Mouse (Mus musculus) limb, embryonic 15.5 days (tissue): ENCODE results near the gene Dusp15. TPM values are rescaled to one million over a fixed set of nuclear protein-coding genes. Genes with fewer than 3 reads are reported as not detected.

Source experiments
- ATAC-seq: fragments of 200-750 bp; cut with Nextera tagmentation; 2 replicates; pipeline ENCODE4 v1.8.0; 2017; ENCODE audit warnings: low read depth, moderate TSS enrichment; ENCODE audit not compliant: insufficient number of reproducible peaks, low FRiP score, low TSS enrichment
- H3K27ac ChIP-seq: fragments of 300-500 bp; sonication (generic); 2 replicates; pipeline ENCODE4 v1.5.1; 2015; ENCODE audit warnings: moderate library complexity, mild to moderate bottlenecking, inconsistent platforms
- H3K27me3 ChIP-seq: fragments of 300-500 bp; sonication (generic); 2 replicates; pipeline ENCODE4 v1.6.1; 2015; ENCODE audit warnings: inconsistent platforms
- H3K36me3 ChIP-seq: fragments of 300-500 bp; sonication (generic); 2 replicates; pipeline ENCODE4 v1.6.1; 2015; ENCODE audit warnings: inconsistent platforms
- H3K4me1 ChIP-seq: fragments of 300-500 bp; sonication (generic); 2 replicates; pipeline ENCODE4 v1.6.1; 2015; ENCODE audit warnings: inconsistent platforms
- H3K4me2 ChIP-seq: fragments of 300-500 bp; sonication (generic); 2 replicates; pipeline ENCODE4 v1.6.1; 2015; ENCODE audit warnings: mild to moderate bottlenecking, inconsistent platforms
- H3K4me3 ChIP-seq: fragments of 300-500 bp; sonication (generic); 2 replicates; pipeline ENCODE4 v1.5.1; 2015; ENCODE audit warnings: mild to moderate bottlenecking, inconsistent platforms
- H3K9ac ChIP-seq: fragments of 300-500 bp; sonication (generic); 2 replicates; pipeline ENCODE4 v1.6.1; 2015; ENCODE audit warnings: inconsistent platforms
- H3K9me3 ChIP-seq: fragments of 300-500 bp; sonication (generic); 2 replicates; pipeline ENCODE4 v1.6.1; 2016; ENCODE audit warnings: inconsistent platforms
- WGBS: fragments of 180-500 bp; shearing (Covaris S2); methylation state at CpG from one replicate; pipeline ENCODE4 v1.1.7; 2015; 5-methylcytosine and 5-hydroxymethylcytosine counted together
- polyA plus RNA-seq: library from polyadenylated mRNA; unstranded; fragments of >200 nt; fragmentation: Nextera tagmentation; extraction: Ambion mirVana; gene quantifications from 2 replicates; pipeline ENCODE4 v1.2.1, GENCODE M21; 2015

Dusp15 gene
- polyA plus RNA-seq, 1 experiment from 2014 or later: 0.38 TPM

DNA sequence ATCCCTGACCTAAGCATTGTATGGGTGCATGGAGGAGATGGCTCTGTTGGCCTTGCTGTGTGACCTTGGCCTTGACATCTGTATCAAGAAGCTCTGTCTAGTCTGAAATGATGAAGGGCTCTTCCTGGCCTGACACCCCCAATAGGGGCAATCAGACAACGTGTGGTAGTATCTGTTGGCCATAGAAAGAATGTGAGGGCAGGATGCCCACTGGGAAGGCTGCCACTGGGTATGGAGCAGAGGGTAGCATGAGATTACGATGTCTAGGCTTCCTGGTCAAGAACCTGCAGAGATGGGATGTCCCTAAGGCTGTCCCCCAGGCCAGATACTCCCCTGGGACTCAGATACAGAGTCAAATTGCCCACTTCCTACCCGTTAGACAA is 22.5 kb downstream of the Dusp15 start:
- no peak overlapping the region for H3K4me3 ChIP-seq
- no peak overlapping the region for H3K27ac ChIP-seq
- no peaks in the 10 kb centered on the region for H3K9me3 ChIP-seq
- H3K4me2 ChIP-seq: no peak overlapping the region
- 62% methylated on average over 3 of the region's 3 CpGs for WGBS
- peaks cover 26% of the 10 kb centered on the region for H3K4me1 ChIP-seq
- ATAC-seq: no peak
- no peaks in the 10 kb centered on the region for H3K36me3 ChIP-seq
- no peak overlapping the region for H3K9ac ChIP-seq
- peaks cover under 1% of the 10 kb centered on the region; the same call in 1 of the 2 replicates for H3K27me3 ChIP-seq

DNA sequence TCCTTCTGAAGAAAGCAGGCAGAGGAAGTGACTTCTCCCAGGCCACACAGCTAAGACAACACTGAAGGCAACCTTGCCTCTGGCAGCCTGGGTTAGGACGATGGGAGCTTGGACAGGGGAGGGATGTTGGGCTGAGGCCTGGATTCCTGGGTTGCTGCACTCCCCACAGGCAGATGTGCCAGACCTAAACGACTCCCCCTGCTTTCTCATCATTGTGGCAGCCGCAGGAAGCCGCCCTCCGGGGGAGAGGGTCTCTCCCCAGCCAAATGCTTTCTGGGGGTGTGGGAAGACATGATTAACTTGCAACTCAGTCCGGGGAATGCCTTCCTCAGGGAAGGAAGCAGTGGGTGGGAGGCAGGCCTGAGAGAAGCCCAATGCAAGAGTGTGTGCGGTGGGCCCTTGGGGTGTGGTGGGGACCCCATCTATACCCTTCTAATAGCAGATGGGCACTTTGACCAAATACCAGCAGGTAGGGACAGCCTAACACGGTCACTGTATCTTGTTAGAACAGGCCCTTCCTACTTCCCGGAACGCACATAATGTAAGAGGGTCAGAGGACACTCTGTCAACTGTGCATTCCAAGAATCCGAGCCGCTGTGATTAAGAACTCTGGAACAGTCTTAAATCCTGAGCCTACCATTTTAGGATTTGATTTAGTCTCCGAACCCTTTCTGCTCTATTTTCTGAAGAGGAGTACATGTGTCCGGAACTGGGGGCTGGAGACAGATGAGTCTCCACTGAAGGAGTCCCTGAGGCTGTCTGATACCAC is 23.1 kb downstream of the Dusp15 start:
- no peak overlapping the region for H3K4me2 ChIP-seq
- H3K4me1 ChIP-seq: peaks cover 26% of the 10 kb centered on the region
- ATAC-seq: no peak
- H3K4me3 ChIP-seq: no peak overlapping the region
- no peak overlapping the region for H3K27ac ChIP-seq
- 50% methylated on average over 14 of the region's 14 CpGs for WGBS
- no peak overlapping the region for H3K9ac ChIP-seq
- H3K27me3 ChIP-seq: no peaks in the 10 kb centered on the region
- no peaks in the 10 kb centered on the region for H3K36me3 ChIP-seq
- no peaks in the 10 kb centered on the region for H3K9me3 ChIP-seq

DNA sequence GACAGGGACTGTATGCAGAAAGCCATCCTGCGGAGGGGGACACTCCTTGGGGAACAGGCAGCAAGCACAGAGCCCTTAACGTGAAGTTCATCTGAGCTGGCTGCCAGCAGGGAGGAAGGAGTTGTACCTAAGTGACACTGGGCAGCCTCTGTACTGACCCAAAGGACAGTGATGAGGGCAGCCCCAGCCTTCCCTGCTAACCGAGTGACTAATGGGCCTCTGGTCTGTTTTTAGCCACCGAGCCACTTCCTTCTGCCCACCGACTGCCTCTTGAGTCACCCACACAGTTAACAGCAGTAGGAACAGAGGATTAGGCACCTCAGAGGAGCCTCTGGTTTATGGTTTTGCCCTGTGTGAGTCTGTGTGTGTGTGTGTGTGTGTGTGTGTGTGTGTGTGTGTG is 24.1 kb downstream of the Dusp15 start:
- no peak overlapping the region for H3K4me3 ChIP-seq
- no peak for ATAC-seq
- H3K4me1 ChIP-seq: peaks cover 27% of the 10 kb centered on the region
- no peaks in the 10 kb centered on the region for H3K27me3 ChIP-seq
- H3K36me3 ChIP-seq: no peaks in the 10 kb centered on the region
- no peaks in the 10 kb centered on the region for H3K9me3 ChIP-seq
- H3K27ac ChIP-seq: no peak overlapping the region
- no peak overlapping the region for H3K9ac ChIP-seq
- WGBS: 40% methylated on average over 5 of the region's 5 CpGs
- no peak overlapping the region for H3K4me2 ChIP-seq

DNA sequence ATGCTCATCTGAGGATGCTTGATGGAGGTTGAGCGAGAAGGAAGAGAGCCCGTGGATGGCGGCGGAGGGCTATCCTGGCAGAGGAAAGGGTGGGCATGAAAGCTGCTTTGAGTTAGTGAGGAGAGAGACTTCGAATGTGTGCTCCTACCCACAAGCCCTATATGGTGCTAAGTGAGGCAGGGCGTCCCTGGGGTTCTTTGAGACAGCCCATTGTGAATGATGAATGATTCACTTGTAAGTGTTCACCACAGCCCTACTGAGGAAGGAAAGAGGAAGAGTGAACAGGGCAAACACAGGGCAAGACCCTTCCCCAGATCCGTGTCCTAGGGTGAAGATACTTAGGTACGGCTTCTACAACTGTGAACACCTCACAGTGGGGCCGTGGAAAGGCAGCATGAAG is 24.6 kb downstream of the Dusp15 start:
- peaks cover 29% of the 10 kb centered on the region for H3K4me1 ChIP-seq
- no peak overlapping the region for H3K4me2 ChIP-seq
- no peaks in the 10 kb centered on the region for H3K9me3 ChIP-seq
- H3K36me3 ChIP-seq: no peaks in the 10 kb centered on the region
- no peak overlapping the region for H3K27ac ChIP-seq
- WGBS: 71% methylated on average over 9 of the region's 9 CpGs
- no peak overlapping the region for H3K9ac ChIP-seq
- ATAC-seq: no peak
- no peak overlapping the region for H3K4me3 ChIP-seq
- no peaks in the 10 kb centered on the region for H3K27me3 ChIP-seq

DNA sequence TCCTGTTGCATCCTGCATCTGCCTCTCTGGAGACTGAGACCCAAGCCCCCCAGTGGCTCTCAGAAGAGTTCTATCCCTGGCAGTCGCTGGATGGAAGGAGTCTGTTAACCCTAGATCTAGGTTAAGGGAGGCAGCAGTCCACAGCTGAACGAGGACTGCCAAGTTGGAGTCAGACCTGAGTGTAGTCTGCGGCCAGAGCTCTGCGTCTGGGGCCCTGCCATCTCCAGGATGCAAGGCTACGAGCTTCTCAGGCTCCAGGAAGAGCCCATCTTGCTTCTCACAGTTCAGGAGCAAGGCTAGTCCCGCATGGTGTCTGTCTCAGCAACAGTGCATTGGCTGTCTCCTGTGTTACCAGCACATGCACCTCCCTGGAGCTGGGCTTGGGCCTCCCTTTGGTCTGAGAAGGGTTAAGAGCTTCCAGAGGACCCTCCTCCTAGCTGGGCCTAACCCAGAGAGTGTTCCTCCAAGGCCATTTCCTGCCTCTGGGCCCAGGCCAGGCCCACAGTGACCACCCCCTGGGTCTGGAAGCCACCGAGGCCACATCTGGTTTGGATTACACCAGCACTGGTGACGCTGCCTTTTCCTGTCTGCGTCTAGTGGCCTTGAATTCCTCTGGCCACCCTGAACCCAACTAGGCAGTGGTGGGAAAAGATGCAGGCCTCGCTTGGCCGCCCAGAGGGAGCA is 26.2 kb downstream of the Dusp15 start:
- Histone ChIP-seq H3K9ac (no peak overlapping the region), H3K27ac (peak overlapping the region; percentile 62), H3K4me3 (no peak overlapping the region), H3K4me1 (peaks cover 29% of the 10 kb centered on the region), H3K4me2 (no peak overlapping the region), H3K27me3 (no peaks in the 10 kb centered on the region), H3K9me3 (no peaks in the 10 kb centered on the region), H3K36me3 (no peaks in the 10 kb centered on the region)
- ATAC-seq: peak; percentile 64; the same call in 1 of the 2 replicates
- WGBS: 33% methylated on average over 11 of the region's 11 CpGs

DNA sequence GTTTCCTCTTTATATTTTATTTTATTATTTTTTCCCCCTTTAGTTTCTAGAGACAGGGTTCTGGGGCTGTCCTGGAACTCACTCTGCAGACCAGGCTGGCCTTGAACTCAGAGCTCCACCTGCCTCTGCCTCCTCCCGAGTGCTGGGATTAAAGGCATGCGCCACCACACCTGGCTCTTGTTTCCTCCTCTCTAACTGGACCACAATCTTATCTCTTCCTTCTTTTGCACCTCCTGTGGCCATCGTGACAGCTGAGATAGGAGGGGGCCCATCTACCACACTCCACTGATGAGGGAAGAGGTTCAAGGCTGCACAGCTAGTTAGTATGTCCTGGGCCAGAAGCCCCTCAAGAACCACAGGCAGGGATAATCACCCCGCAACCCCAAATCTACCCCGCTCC is 27.0 kb downstream of the Dusp15 start:
- H3K27me3 ChIP-seq: no peaks in the 10 kb centered on the region
- no peaks in the 10 kb centered on the region for H3K9me3 ChIP-seq
- no peak overlapping the region for H3K4me3 ChIP-seq
- H3K9ac ChIP-seq: no peak overlapping the region
- 80% methylated on average over 5 of the region's 5 CpGs for WGBS
- no peak for ATAC-seq
- H3K36me3 ChIP-seq: no peaks in the 10 kb centered on the region
- H3K4me1 ChIP-seq: peaks cover 25% of the 10 kb centered on the region
- no peak overlapping the region; the same call in 1 of the 2 replicates for H3K27ac ChIP-seq
- no peak overlapping the region for H3K4me2 ChIP-seq

DNA sequence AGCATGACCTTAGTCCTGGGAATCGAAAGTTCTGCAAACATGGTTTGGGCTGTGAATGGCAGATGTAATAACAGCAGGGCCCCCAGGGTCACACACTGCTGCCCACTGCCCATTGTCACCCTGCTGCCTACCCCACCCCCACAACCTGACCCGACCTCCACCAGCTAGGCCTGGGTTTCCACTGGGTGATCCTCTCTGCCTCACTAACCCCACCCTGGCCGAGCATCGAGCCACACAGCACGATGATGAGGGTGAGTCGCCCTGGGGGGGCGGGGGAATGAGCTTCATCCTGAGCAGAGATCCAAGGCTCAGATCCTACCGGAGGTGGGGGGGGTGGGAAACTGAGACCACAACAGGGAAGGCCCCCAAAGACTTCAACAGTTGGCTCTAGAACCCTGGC is 27.4 kb downstream of the Dusp15 start:
- no peak for ATAC-seq
- no peak overlapping the region for H3K4me3 ChIP-seq
- H3K4me2 ChIP-seq: no peak overlapping the region
- H3K36me3 ChIP-seq: no peaks in the 10 kb centered on the region
- H3K9me3 ChIP-seq: no peaks in the 10 kb centered on the region
- H3K27ac ChIP-seq: no peak overlapping the region
- 63% methylated on average over 8 of the region's 8 CpGs for WGBS
- H3K27me3 ChIP-seq: no peaks in the 10 kb centered on the region
- no peak overlapping the region for H3K9ac ChIP-seq
- H3K4me1 ChIP-seq: peaks cover 25% of the 10 kb centered on the region

DNA sequence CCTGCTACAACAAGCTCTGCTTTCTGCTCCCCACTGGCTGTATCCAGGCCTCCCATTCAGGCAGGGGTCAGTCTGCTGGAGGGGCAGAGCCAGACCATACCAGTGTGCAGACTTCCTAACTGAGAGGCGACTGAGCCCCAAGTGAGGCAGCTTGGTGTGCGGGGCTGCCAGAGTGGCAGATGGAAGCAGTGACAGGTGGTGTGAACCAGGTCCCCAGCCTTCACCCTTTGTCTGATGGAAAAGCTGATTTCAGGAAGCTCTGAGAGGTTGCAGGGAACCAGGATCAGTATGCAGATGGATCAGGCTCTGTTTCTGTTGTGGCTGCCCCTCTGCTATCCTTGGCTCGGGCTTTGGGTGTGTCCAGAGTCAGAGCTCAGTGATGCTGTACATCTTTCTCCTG is 27.9 kb downstream of the Dusp15 start:
- H3K4me2 ChIP-seq: no peak overlapping the region
- H3K27me3 ChIP-seq: no peaks in the 10 kb centered on the region
- no peak overlapping the region for H3K4me3 ChIP-seq
- no peak overlapping the region for H3K9ac ChIP-seq
- peaks cover 25% of the 10 kb centered on the region for H3K4me1 ChIP-seq
- no peak for ATAC-seq
- no peaks in the 10 kb centered on the region for H3K36me3 ChIP-seq
- 79% methylated on average over 3 of the region's 3 CpGs for WGBS
- H3K27ac ChIP-seq: no peak overlapping the region
- H3K9me3 ChIP-seq: no peaks in the 10 kb centered on the region

DNA sequence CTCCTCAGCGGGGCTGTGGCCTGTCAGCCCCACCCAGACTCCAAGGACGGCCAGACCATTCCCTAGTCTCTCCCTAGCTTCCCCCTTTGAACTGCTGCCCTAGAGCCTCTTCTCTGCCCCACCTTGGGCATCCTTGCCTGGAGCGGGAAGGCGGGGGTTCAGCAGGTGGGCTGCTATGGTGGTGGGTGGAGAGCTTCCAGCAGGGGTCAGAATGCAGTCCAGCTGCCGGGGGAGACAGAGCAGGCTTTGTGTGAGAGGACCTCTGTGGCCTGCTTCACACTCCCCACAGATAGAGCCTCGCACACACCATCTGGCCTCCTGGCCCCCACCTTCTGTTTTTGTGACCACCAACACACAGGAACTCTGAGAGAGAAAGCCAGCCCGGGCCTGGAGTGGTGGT is 29.1 kb downstream of the Dusp15 start:
- WGBS: 29% methylated on average over 7 of the region's 7 CpGs
- no peak overlapping the region for H3K9ac ChIP-seq

DNA sequence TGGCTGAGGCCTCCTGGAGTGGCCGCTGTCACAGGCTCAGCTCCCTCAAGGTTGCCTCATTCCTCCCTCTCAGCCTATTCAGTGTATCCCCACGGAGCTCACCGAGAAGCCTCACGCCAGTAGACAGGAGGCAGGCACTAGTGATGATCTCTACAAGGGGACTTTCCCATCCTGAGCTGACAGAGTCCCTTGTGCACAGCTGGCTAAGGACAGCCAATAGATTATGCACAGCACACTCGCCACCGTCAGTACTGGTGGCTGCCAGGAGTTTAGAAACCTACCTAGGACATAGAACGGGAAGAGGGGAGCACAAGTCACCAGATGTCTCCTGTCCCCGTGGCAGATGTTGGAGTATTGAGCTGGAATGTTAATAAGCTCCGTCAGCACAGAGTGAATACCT is 33.8 kb downstream of the Dusp15 start:
- Histone ChIP-seq H3K4me2 (no peak overlapping the region), H3K4me3 (no peak overlapping the region), H3K27me3 (peaks cover 19% of the 10 kb centered on the region), H3K4me1 (peaks cover 16% of the 10 kb centered on the region), H3K27ac (no peak overlapping the region), H3K36me3 (no peaks in the 10 kb centered on the region), H3K9me3 (no peaks in the 10 kb centered on the region), H3K9ac (no peak overlapping the region)
- 41% methylated on average over 9 of the region's 9 CpGs for WGBS
- ATAC-seq: no peak

More for the DNA sequence above, 29.1 kb downstream of the Dusp15 start:
- no peak overlapping the region for H3K4me2 ChIP-seq
- H3K4me1 ChIP-seq: peaks cover 18% of the 10 kb centered on the region
- no peak overlapping the region for H3K27ac ChIP-seq
- no peaks in the 10 kb centered on the region for H3K9me3 ChIP-seq
- H3K36me3 ChIP-seq: no peaks in the 10 kb centered on the region
- H3K4me3 ChIP-seq: no peak overlapping the region
- no peak for ATAC-seq
- H3K27me3 ChIP-seq: peaks cover under 1% of the 10 kb centered on the region; the same call in 1 of the 2 replicates

DNA sequence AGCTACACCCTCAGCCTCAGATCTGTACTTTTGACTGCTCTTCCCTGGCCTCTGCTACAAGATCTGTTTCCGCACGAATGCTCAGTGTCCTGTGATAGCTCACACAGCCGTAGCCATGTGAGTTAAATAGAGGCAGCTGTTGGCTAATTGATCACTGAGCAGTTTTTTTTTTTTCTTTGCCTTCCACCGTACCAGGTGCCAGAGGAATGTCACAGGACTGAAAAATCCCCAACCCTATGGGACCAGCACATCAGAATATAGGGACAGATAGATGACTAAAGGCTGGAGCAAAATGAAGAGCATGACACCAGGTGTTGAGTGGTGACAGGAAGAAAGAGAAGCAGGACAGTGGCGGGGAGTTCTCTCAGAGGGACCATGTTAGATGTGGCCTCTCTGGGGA is 35.4 kb downstream of the Dusp15 start:
- ATAC-seq: no peak
- no peak overlapping the region for H3K4me3 ChIP-seq
- peaks cover 13% of the 10 kb centered on the region for H3K4me1 ChIP-seq
- no peak overlapping the region for H3K27ac ChIP-seq
- 36% methylated on average over 5 of the region's 5 CpGs for WGBS
- peaks cover 34% of the 10 kb centered on the region for H3K27me3 ChIP-seq
- H3K4me2 ChIP-seq: no peak overlapping the region
- H3K9me3 ChIP-seq: no peaks in the 10 kb centered on the region
- H3K36me3 ChIP-seq: no peaks in the 10 kb centered on the region
- no peak overlapping the region for H3K9ac ChIP-seq

DNA sequence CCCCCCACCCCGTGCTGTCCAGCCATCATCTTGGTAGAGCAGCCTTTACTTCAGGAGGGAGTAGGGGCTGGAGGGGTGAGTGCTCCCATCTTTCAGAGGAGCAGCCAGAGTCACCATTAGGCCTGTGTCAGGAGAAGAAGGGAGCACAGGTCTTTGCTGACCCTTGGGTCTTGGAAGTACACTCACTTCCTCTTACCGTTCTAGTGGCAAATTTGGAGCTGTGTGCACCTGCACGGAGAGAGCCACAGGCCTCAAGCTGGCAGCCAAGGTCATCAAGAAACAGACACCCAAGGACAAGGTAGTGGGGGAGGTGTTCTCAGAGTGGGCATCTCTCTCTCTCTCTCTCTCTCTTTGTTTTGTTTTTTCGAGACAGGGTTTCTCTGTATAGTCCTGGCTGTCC is 36.0 kb downstream of the Dusp15 start:
- Histone ChIP-seq H3K9ac (no peak overlapping the region), H3K4me2 (no peak overlapping the region), H3K36me3 (no peaks in the 10 kb centered on the region), H3K27ac (no peak overlapping the region), H3K9me3 (no peaks in the 10 kb centered on the region), H3K4me3 (no peak overlapping the region), H3K4me1 (peaks cover 13% of the 10 kb centered on the region), H3K27me3 (peaks cover 41% of the 10 kb centered on the region)
- no peak for ATAC-seq
- 72% methylated on average over 4 of the region's 4 CpGs for WGBS
